Mouse (Mus musculus): ENCODE data around the gene Otx2. TPM values are rescaled to one million over a fixed set of nuclear protein-coding genes. Genes with fewer than 3 reads are reported as not detected.

The Otx2 gene
- polyA plus RNA-seq, 1 experiment from 2014 or later, result 5.7 TPM

DNA sequence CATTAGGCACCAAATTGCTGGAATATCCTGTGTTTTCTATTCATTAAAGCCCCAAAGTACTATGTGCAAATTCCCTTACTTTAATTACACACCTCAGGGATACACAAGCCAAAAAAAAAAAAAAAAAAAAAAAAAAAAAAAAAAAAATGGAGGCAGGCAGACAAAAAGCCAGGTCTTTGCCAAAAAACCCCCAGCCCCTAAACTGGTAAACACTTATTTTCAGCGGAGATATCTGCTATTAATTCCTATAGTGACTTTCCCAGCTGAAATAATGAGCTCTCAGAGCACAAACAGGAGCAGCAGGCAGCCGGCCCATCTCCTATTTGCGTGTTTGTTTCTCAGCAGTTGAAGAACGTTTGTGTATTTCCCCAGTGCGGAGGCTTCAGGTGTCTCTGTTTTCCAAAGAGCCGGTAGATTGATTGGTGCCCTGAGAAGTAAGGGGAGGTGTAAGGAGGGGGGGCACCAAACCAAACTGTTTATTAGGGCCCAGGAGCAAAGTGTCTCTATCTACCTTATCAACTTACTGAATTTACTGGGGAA lies 34.3 kb upstream of the Otx2 start:
- Histone ChIP-seq H3K4me3 (ENCODE audit: low read depth, low read length) (no peak overlapping the region), H3K27me3 (replicated peaks; ENCODE audit: control insufficient read depth, insufficient read depth, low read length) (peaks cover 33% of the 10 kb centered on the region), H3K27ac (replicated peaks; ENCODE audit: low read depth, low read length) (no peak overlapping the region), H3K9me3 (ENCODE audit: control insufficient read depth, low read length) (no peaks in the 10 kb centered on the region), H3K9ac (ENCODE audit: low read depth, low read length) (no peak overlapping the region), H3K4me1 (ENCODE audit: control insufficient read depth, insufficient read depth, low read length) (no peaks in the 10 kb centered on the region), H3K4me2 (ENCODE audit: low read depth, low read length) (no peak overlapping the region), H3K36me3 (ENCODE audit: control insufficient read depth, insufficient read depth, low read length) (no peaks in the 10 kb centered on the region)
- no peak for ATAC-seq (ENCODE audit: low read depth)
- no peak for DNase-seq (ENCODE audit: low spot score)
- WGBS, result 9% methylated on average over 6 of the region's 6 CpGs

GRCm38 (mm10) chr14:48707391-48707790 lies 33.8 kb upstream of the Otx2 start:
- Histone ChIP-seq H3K9ac (ENCODE audit: low read depth, low read length) (no peak overlapping the region), H3K4me1 (ENCODE audit: control insufficient read depth, insufficient read depth, low read length) (no peaks in the 10 kb centered on the region), H3K4me2 (ENCODE audit: low read depth, low read length) (no peak overlapping the region), H3K4me3 (ENCODE audit: low read depth, low read length) (no peak overlapping the region), H3K9me3 (ENCODE audit: control insufficient read depth, low read length) (no peaks in the 10 kb centered on the region), H3K27me3 (replicated peaks; ENCODE audit: control insufficient read depth, insufficient read depth, low read length) (peaks cover 33% of the 10 kb centered on the region), H3K36me3 (ENCODE audit: control insufficient read depth, insufficient read depth, low read length) (no peaks in the 10 kb centered on the region), H3K27ac (replicated peaks; ENCODE audit: low read depth, low read length) (no peak overlapping the region)
- 52% methylated on average over 5 of the region's 5 CpGs for WGBS
- no peak for ATAC-seq (ENCODE audit: low read depth)
- DNase-seq (ENCODE audit: low spot score), result peak; percentile 12

DNA sequence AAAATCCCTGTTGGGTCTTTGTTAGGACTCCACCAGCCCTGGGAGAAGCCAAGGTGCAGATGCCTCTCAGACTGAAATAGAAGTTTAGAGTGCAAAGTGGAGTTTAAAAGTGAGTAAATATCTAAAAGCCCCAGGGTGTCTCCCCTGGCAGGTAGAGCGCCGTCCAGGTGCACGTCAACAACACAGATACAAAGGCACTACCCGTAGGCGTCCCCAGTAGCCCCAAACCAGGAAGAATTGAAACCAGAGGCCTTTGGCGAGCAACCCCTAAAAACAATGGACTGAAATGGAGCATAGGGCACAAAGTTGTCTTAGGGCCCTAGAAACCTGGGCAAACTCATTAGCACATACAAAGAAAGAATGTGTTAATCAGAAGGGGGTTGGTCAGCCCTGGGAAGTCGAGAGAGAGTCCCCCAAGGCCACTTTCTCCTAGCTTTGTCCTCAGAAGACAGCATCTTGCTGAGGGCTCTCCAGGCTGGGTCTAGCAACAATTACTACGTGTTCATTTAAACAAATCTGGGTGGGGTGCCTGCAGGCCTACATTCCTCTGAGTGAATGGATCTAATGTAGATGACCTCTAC lies 27.3 kb upstream of the Otx2 start:
- WGBS, result 40% methylated on average over 8 of the region's 8 CpGs
- no peaks in the 10 kb centered on the region for H3K27me3 ChIP-seq (replicated peaks; ENCODE audit: control insufficient read depth, insufficient read depth, low read length)
- no peak overlapping the region for H3K9ac ChIP-seq (ENCODE audit: low read depth, low read length)
- H3K27ac ChIP-seq (replicated peaks; ENCODE audit: low read depth, low read length), result no peak overlapping the region
- H3K9me3 ChIP-seq (ENCODE audit: control insufficient read depth, low read length), result no peaks in the 10 kb centered on the region
- no peaks in the 10 kb centered on the region for H3K36me3 ChIP-seq (ENCODE audit: control insufficient read depth, insufficient read depth, low read length)
- no peak overlapping the region for H3K4me3 ChIP-seq (ENCODE audit: low read depth, low read length)
- H3K4me1 ChIP-seq (ENCODE audit: control insufficient read depth, insufficient read depth, low read length), result no peaks in the 10 kb centered on the region
- ATAC-seq (ENCODE audit: low read depth), result no peak
- no peak for DNase-seq (ENCODE audit: low spot score)
- H3K4me2 ChIP-seq (ENCODE audit: low read depth, low read length), result no peak overlapping the region

DNA sequence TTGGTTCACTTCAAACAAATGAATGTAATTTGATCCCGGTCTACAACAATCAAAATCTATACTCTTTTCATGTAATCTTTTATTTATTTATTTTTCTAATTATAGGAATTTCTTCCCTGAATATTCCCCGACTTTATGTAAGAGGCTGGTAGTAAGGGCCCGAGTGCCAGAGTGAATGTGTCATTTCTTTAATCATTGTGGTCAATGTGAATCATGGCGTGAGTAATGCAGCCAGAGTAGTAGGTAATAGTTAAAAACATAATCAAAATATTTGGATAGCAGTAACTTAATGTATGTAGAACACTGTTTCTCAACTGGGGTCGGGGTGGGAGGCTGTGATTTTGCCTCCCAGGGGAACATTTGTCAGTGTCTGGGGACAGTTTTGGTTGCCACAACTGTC lies 6.0 kb upstream of the Otx2 start:
- H3K27ac ChIP-seq (replicated peaks; ENCODE audit: low read depth, low read length), result no peak overlapping the region
- ATAC-seq (ENCODE audit: low read depth), result no peak
- 58% methylated on average over 5 of the region's 5 CpGs for WGBS
- H3K4me3 ChIP-seq (ENCODE audit: low read depth, low read length), result no peak overlapping the region
- no peak overlapping the region for H3K9ac ChIP-seq (ENCODE audit: low read depth, low read length)
- no peaks in the 10 kb centered on the region for H3K9me3 ChIP-seq (ENCODE audit: control insufficient read depth, low read length)
- no peaks in the 10 kb centered on the region for H3K4me1 ChIP-seq (ENCODE audit: control insufficient read depth, insufficient read depth, low read length)
- H3K27me3 ChIP-seq (replicated peaks; ENCODE audit: control insufficient read depth, insufficient read depth, low read length), result peaks cover 44% of the 10 kb centered on the region
- DNase-seq (ENCODE audit: low spot score), result no peak
- H3K36me3 ChIP-seq (ENCODE audit: control insufficient read depth, insufficient read depth, low read length), result no peaks in the 10 kb centered on the region
- H3K4me2 ChIP-seq (ENCODE audit: low read depth, low read length), result no peak overlapping the region

GRCm38 (mm10) chr14:48678674-48679073 lies 5.1 kb upstream of the Otx2 start:
- Histone ChIP-seq H3K9me3 (ENCODE audit: control insufficient read depth, low read length) (no peaks in the 10 kb centered on the region), H3K4me2 (ENCODE audit: low read depth, low read length) (no peak overlapping the region), H3K4me1 (ENCODE audit: control insufficient read depth, insufficient read depth, low read length) (0 out of 2 replicates have a peak, but pooled peaks cover 5% of the 10 kb centered on the region), H3K4me3 (ENCODE audit: low read depth, low read length) (no peak overlapping the region), H3K27ac (replicated peaks; ENCODE audit: low read depth, low read length) (no peak overlapping the region), H3K9ac (ENCODE audit: low read depth, low read length) (no peak overlapping the region), H3K36me3 (ENCODE audit: control insufficient read depth, insufficient read depth, low read length) (no peaks in the 10 kb centered on the region), H3K27me3 (replicated peaks; ENCODE audit: control insufficient read depth, insufficient read depth, low read length) (peaks cover 53% of the 10 kb centered on the region)
- WGBS, result 72% methylated on average over 3 of the region's 3 CpGs
- DNase-seq (ENCODE audit: low spot score) (no peak), ATAC-seq (ENCODE audit: low read depth) (no peak)

DNA sequence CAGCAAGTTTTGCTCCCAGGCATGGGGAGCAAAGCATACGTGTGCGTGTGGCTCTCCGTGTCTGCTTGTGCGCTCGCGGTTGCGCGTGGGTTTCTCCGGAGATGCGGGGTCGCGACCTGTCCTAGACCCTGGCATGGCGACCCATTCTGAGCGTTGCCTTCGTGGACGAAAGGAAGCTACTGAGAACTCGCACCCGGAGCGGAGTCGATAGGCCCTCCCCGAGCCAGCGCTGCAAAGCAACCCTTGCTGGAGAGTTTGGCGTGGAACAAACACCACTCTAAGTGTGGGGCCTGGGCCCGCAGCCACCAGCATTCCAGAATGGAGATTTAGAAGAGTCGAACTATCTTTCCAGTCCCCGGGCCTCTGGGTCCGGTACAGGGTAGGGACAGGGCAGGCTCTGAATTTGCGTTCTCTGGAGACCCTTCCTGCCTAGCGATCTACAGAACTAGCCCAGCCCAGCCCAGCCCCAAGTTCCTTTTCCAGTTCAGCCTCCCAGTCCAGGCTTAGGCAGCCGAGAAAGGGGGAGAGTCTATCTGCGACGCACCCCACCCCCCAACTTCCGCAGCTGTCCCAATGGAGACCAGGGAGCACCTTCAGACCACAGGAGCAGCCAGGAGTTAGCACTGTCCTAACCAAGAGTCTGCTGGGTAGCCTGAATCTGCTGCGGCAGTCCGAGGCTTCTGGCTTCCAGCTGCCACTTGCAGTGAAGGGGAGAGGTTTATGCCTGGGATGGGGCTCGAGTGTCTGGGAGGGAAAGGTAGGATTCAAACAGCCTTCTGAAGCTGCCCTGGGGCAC lies 615 bp upstream of the Otx2 start:
- peak; percentile 31; the same call in 1 of the 2 replicates for ATAC-seq (ENCODE audit: low read depth)
- H3K36me3 ChIP-seq (ENCODE audit: control insufficient read depth, insufficient read depth, low read length), result no peaks in the 10 kb centered on the region
- peaks cover 97% of the 10 kb centered on the region for H3K27me3 ChIP-seq (replicated peaks; ENCODE audit: control insufficient read depth, insufficient read depth, low read length)
- 0 out of 2 replicates have a peak, but pooled peaks cover 7% of the 10 kb centered on the region for H3K4me1 ChIP-seq (ENCODE audit: control insufficient read depth, insufficient read depth, low read length)
- no peak for DNase-seq (ENCODE audit: low spot score)
- H3K9ac ChIP-seq (ENCODE audit: low read depth, low read length), result peak overlapping the region; percentile 40; the same call in 1 of the 2 replicates
- H3K4me3 ChIP-seq (ENCODE audit: low read depth, low read length), result peak overlapping the region; percentile 24
- no peak overlapping the region for H3K27ac ChIP-seq (replicated peaks; ENCODE audit: low read depth, low read length)
- H3K9me3 ChIP-seq (ENCODE audit: control insufficient read depth, low read length), result no peaks in the 10 kb centered on the region
- H3K4me2 ChIP-seq (ENCODE audit: low read depth, low read length), result peak overlapping the region; percentile 38
- WGBS, result 3% methylated on average over 31 of the region's 36 CpGs

GRCm38 (mm10) chr14:48672611-48673176 lies 925 bp downstream of the Otx2 start:
- no peak overlapping the region for H3K9ac ChIP-seq (ENCODE audit: low read depth, low read length)
- no peaks in the 10 kb centered on the region for H3K36me3 ChIP-seq (ENCODE audit: control insufficient read depth, insufficient read depth, low read length)
- 18% methylated on average over 10 of the region's 10 CpGs for WGBS
- no peak for DNase-seq (ENCODE audit: low spot score)
- H3K4me1 ChIP-seq (ENCODE audit: control insufficient read depth, insufficient read depth, low read length), result 0 out of 2 replicates have a peak, but pooled peaks cover 7% of the 10 kb centered on the region
- H3K9me3 ChIP-seq (ENCODE audit: control insufficient read depth, low read length), result no peaks in the 10 kb centered on the region
- no peak overlapping the region for H3K27ac ChIP-seq (replicated peaks; ENCODE audit: low read depth, low read length)
- H3K4me2 ChIP-seq (ENCODE audit: low read depth, low read length), result no peak overlapping the region
- peaks cover 97% of the 10 kb centered on the region for H3K27me3 ChIP-seq (replicated peaks; ENCODE audit: control insufficient read depth, insufficient read depth, low read length)
- no peak for ATAC-seq (ENCODE audit: low read depth)
- 0 out of 2 replicates have a peak overlapping the region, but pooled peaks have one; percentile 2 for H3K4me3 ChIP-seq (ENCODE audit: low read depth, low read length)

DNA sequence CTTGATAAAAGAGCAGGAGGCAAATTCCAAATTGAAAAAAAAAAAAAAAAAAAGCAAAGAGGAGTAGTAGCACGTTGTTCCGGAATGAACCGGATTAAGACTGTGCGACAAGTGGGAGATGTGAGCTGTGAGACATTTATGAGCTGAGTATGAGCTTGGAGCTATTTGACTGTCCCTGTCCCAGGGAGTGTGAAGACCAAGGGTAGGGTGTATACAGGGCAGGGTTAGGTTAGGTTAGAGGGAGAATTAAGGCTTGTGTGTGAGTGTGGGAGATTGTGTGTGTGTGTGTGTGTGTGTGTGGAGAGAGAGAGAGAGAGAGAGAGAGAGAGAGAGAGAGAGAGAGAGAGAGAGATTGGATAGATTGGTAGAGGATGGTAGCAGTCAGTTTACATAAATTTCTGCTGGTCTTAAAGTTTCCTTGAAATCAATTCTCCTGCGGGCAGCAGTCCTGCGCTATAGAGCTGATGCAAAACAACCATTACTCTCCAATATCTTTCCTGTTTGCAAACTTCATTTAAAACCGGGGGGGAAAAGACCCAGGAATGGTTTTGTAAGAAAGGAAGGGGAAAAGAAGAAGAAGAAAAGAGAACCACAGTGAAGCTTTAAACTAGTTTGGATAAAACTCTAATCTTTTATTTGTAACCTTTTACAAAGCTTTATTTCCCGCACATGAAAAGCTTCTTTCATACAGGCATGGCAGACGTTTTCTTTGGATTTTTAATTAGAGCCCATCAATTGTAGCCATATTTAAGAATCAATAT lies 2.0 kb downstream of the Otx2 start:
- DNase-seq (ENCODE audit: low spot score) (no peak), ATAC-seq (ENCODE audit: low read depth) (no peak)
- H3K4me2 ChIP-seq (ENCODE audit: low read depth, low read length), result no peak overlapping the region
- H3K9ac ChIP-seq (ENCODE audit: low read depth, low read length), result no peak overlapping the region
- 0 out of 2 replicates have a peak, but pooled peaks cover 7% of the 10 kb centered on the region for H3K4me1 ChIP-seq (ENCODE audit: control insufficient read depth, insufficient read depth, low read length)
- no peak overlapping the region for H3K27ac ChIP-seq (replicated peaks; ENCODE audit: low read depth, low read length)
- WGBS, result 26% methylated on average over 9 of the region's 9 CpGs
- peaks cover 98% of the 10 kb centered on the region for H3K27me3 ChIP-seq (replicated peaks; ENCODE audit: control insufficient read depth, insufficient read depth, low read length)
- no peaks in the 10 kb centered on the region for H3K9me3 ChIP-seq (ENCODE audit: control insufficient read depth, low read length)
- H3K4me3 ChIP-seq (ENCODE audit: low read depth, low read length), result no peak overlapping the region
- no peaks in the 10 kb centered on the region for H3K36me3 ChIP-seq (ENCODE audit: control insufficient read depth, insufficient read depth, low read length)

Measured in embryonic facial prominence, embryonic 14.5 days (tissue).